Mouse (Mus musculus): ENCODE measurements around the gene Zfp12.

Zfp12 gene

GRCm38 (mm10) chr5:143268985-143269362 lies 34.0 kb downstream of the Zfp12 start:
- peak; percentile 59 for DNase-seq

DNA sequence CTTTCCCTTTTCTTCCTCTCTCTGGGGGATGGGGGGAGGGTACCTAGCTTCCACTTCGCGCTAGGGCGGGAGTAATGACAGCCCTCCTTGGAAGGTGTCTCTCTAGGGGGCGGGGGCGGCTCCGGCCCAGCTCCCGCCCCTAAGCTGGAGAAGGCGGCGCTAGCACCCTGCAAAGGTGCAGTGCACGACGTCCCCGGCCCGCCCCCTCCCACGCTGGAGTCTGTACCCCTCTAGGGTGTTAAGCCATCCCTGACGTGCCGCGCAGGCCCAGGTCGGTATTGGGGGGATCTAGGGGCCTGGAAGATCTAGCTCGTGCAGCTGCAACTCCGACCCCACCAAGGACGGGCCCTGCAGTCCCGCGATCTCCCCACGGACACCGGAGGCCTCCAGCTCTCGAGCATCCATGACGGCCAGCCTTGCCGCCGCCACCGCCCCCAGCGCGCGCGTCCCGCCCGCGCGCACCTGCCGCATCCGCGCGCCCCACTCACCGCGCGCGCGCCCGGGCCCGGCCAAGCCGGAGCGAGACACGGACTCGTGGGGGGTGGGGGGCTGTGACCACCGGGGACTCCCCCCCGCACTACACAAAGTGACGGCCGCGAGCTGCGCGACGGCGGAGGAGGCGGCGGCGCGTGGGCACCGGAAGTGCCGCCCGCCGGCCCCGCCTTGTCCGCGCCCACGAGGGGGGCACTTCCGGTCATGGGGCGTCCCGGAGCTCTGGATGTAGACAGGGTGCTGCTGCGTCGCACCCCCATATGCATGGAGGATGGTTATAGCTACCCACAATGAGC lies 34.6 kb downstream of the Zfp12 start, which contains the start of gene Zfp316:
Zfp316 (minus strand) TSS at position 660 of the 788 bp plus-strand sequence.
- peak; percentile 83 for DNase-seq

GRCm38 (mm10) chr5:143270151-143270519 lies 35.2 kb downstream of the Zfp12 start:
- DNase-seq = no peak

- DNase-seq = no peak
Observed at GRCm38 (mm10) chr5:143271642-143272041, 36.7 kb downstream of the Zfp12 start.

DNA sequence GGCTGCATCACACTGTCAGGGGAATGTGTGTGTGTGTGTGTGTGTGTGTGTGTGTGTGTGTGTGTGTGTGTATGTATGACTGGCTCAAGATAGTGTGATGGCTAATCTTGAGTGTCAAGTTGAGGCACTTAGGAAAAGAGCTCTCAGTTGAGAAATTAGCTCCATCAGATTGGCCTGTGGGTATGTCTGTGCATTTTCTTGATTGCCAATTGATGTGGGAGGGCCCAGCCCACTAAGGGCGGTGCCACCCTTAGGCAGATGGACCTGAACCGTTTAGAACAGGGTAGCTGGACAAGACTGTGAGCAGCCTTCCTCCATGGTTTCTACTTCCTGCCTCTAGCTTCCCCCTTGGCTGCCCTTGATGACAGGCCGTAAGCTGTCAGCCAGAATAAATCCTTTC lies 37.1 kb downstream of the Zfp12 start:
- no peak for DNase-seq

DNA sequence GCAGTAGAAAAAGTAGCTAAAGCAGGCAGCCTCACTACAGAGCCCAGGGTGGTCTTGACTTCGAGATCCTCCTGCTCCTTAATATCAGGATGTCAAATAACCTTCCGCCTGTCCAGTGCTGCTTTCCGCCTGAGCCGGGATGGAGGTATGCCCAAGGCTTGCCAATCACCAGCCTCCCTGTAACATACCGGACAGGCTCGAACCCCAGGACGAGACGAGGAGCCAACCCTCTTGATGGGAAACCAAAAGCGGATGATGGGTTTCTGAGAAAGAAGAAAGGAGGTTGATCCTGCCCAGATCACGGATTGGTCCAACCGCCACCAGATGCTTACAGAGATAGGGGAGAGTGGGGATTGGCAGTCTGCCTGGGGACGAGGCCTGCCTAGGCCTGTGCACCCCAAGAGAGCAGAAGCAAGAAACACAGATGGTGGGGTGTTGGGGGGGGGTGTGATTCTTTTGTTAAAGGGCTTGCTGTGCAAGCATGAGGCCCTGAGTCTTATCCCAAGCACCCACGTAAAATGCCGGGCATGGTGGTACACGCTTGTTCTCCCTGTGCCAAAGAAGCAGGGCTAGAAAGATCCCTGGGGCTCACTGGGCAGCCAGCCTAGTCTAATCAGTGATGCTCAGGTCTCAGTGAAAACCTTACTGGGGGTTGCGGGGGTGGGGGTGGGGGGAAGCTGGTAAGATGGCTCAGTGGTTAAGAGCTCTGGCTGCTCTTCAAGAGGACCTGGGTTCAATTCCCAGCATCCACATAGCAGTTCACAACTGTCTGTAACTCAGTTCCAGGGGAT lies 37.8 kb downstream of the Zfp12 start:
- DNase-seq = no peak

- no peak for DNase-seq
Observed at GRCm38 (mm10) chr5:143275761-143276160, 40.8 kb downstream of the Zfp12 start.

- no peak for DNase-seq
Observed at GRCm38 (mm10) chr5:143279247-143279646, 44.3 kb downstream of the Zfp12 start.

DNA sequence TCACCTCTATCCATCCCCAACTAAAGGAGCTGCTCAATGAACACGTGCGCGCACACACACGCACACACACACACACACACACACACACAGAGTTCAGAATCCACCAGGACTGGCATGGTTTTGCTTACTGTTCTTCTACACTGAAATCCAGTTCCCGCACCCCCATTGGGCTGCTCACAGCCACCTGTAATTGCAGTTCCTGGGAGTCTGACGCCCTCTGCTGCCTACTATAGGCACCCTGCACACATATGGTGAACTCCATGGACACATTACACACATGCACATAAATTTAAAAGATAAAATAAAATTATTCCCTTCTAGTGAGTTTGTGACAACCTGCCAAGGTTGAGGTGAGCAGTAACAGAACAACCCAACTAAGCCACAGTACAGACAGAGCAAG lies 49.8 kb downstream of the Zfp12 start:
- DNase-seq = no peak

DNA sequence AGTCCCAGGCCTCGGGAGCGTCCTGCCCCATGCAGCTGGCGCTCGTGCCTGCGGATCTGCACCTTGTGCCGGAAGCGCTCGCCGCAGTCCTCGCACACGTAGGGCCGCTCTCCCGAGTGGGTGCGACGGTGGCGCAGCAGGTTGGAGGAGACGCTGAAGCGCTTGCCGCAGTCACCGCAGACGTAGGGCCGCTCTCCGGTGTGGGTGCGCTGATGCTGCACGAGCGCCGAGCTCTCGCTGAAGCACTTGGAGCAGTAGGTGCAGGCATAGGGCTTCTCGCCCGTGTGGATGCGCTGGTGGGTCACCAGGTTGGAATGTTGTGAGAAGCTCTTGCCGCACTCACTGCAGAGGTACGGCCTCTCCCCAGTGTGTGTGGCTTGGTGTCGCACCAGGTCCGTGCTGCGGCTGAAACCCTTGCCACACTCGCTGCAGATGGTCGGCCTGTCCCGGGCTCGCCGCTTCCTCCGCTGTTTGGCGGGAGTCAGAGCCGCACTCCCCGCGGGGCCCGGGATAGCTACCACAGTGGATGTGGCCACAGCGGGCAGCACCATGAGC lies 52.9 kb downstream of the Zfp12 start:
- peak; percentile 56 for DNase-seq

GRCm38 (mm10) chr5:143288378-143288911 lies 53.5 kb downstream of the Zfp12 start:
- DNase-seq = no peak

DNA sequence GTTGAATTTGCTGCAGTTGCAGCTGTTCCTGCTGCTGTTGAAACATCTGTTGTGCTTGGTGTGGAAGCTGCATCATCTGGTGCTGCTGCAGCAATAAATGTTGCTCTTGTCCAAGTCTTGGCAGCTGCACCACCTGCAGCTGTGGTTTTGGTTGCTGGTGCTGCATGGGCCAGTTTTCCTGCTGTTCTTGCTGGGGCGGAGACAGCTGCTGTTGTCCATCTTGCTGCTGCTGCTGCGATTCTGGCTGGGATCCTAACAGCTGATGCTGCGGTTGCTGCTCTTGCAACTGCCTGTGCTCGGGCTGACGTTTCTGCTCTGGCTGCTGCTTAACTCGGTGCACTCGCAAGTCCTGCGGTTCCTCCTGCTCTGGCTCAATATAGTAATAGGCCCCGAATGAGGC lies 54.3 kb downstream of the Zfp12 start:
- no peak for DNase-seq

- no peak for DNase-seq
Observed at GRCm38 (mm10) chr5:143292879-143293278, 57.9 kb downstream of the Zfp12 start.

- no peak for DNase-seq
Observed at GRCm38 (mm10) chr5:143293404-143293803, 58.4 kb downstream of the Zfp12 start, which contains the start of gene Zfp853. TSS of gene Zfp853 (minus strand) at chr5:143293623.

DNA sequence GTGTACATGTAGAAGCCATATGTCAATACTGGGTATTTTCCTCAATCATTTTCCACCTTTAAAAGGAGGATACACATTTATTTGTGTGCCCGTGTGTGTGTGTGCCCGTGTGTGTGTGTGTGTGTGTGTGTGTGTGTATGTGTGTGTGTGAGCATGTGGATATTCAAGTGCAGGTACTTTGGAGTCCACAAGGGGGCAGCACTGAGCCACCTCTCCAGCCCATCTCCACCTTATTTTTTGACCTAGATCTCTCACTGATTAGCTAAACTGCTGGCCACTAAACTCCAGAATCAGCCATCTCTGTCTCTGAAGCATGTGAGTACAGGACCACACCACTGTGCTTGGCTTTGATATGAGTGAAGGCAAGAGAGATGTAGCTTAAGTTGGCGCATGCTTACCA lies 59.9 kb downstream of the Zfp12 start:
- no peak for DNase-seq

DNA sequence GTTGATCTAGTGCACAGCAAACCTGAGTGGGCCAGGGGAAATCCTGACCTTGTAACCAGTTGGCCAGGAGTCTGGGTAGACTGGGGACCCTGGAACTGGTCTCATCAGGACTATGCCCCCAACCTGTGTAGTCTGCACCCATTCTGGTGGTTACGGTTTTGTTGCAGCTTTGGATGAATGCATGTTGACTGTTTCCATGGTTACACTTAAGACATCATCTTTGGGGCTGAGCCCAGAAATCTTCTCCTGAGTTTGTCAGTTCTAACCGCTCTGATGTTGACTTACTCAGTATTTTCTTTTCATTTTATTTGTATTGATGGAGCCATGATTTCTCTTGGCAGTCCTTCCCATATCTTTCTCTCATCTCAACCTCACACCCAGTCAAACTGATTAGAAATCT lies 60.4 kb downstream of the Zfp12 start:
- no peak for DNase-seq

DNA sequence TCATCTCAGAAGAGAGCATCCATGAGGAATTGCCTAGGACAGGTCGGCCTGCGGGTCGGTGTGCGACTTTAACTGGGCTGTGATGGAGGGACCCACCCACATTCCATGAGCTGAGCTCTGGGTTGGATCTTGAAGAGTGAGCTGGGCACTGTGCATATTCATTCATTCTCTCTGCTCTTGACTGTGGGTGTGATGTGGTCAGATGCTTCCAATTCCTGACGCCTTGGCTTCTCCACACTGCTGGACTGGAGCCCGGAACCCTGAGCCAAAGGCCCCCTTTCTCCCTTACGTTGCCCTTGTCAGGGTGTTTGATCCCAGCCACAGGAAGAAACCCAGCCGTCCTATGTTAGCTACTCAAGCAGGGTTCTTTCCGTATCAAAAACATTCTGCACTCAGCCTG lies 63.0 kb downstream of the Zfp12 start:
- DNase-seq = no peak

GRCm38 (mm10) chr5:143298391-143298790 lies 63.4 kb downstream of the Zfp12 start:
- no peak for DNase-seq
